ENCODE assay signal across 10 mouse cellular contexts in the genomic region with DNA sequence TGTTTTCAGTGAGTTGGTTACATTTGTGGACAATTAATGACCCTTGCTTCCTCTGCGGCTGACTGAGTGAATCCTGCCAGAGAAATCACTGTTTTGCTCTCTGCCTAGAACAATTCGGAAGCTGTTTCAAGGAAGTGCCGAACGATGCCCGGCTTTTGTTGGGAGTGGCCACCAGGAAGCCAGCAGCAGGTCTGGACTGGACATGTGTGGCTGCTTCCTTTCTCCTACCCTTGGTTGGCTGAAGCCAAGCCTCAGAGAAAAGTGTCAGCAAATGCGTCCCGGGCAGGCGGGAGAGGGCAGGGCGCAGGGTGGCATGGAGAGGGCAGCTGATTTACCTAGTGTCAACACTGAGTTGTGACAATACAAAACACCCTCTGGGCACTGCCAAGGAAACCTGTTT. TPM values are rescaled to one million over a fixed set of nuclear protein-coding genes. Genes with fewer than 3 reads are reported as not detected.
DNase-seq lines count a peak whose midpoint lies in the region; ATAC-seq lines count a peak whose summit lies in the region.
"Had no signal": no experiment of that assay in that cellular context is flagged by ENCODE, and none has a peak within 500 bp of the region (broad histone marks: within the 10 kb centered on the region; RNA-seq: fewer than 3 reads in every experiment).

No protein-coding gene starts in this region.

- H3K4me2 ChIP-seq in lung, embryonic 15.5 days, result no peak overlapping the region
- no peak overlapping the region for H3K4me2 ChIP-seq in neural tube, embryonic 15.5 days
- H3K4me2 ChIP-seq: embryonic facial prominence, embryonic 13.5 days had no signal

- 53% methylated on average over 9 of the region's 9 CpGs for WGBS in lung, embryonic 15.5 days
- WGBS in neural tube, embryonic 15.5 days, result 82% methylated on average over 9 of the region's 9 CpGs

- no peaks in the 10 kb centered on the region for H3K36me3 ChIP-seq in lung, embryonic 15.5 days
- no peaks in the 10 kb centered on the region for H3K36me3 ChIP-seq in neural tube, embryonic 15.5 days
- H3K36me3 ChIP-seq: embryonic facial prominence, embryonic 13.5 days had no signal

- ATAC-seq in lung, embryonic 15.5 days (ENCODE audit: borderline replicate concordance, extremely low read depth, low FRiP score, low TSS enrichment), result 0 out of 2 replicates have a peak, but pooled peaks have one; percentile 23
- no peak for ATAC-seq in inflammation-experienced regulatory T-cells, adult 6 months
- ATAC-seq in neural tube, embryonic 15.5 days (ENCODE audit: low FRiP score), result no peak

- H3K9me3 ChIP-seq in lung, embryonic 15.5 days, result no peaks in the 10 kb centered on the region
- no peaks in the 10 kb centered on the region for H3K9me3 ChIP-seq in neural tube, embryonic 15.5 days (replicated peaks)
- H3K9me3 ChIP-seq: embryonic facial prominence, embryonic 13.5 days had no signal

- peak; percentile 54 for DNase-seq in adrenal gland, adult 2 months
- DNase-seq in adrenal gland, postnatal 4 days (ENCODE audit: low spot score in 2 of 2), result no peak
- DNase-seq in heart, adult 18-20 months, result peak; percentile 66 to 81
- DNase-seq in kidney, adult 18-20 months, result peak; percentile 67
- no peak for DNase-seq in thymus, postnatal 4 days
- DNase-seq: gastrocnemius, postnatal 36 days had no signal

- no peak overlapping the region for H3K9ac ChIP-seq in lung, embryonic 15.5 days
- H3K9ac ChIP-seq in neural tube, embryonic 15.5 days (replicated peaks), result no peak overlapping the region
- H3K9ac ChIP-seq: embryonic facial prominence, embryonic 13.5 days had no signal

- H3K27me3 ChIP-seq in lung, embryonic 15.5 days, result peaks cover 27% of the 10 kb centered on the region
- H3K27me3 ChIP-seq in neural tube, embryonic 15.5 days (replicated peaks), result peaks cover 39% of the 10 kb centered on the region

- H3K4me1 ChIP-seq in lung, embryonic 15.5 days, result peaks cover 41% of the 10 kb centered on the region
- H3K4me1 ChIP-seq in neural tube, embryonic 15.5 days, result peaks cover 15% of the 10 kb centered on the region

- peak overlapping the region; percentile 80 for H3K27ac ChIP-seq in lung, embryonic 15.5 days
- H3K27ac ChIP-seq in neural tube, embryonic 15.5 days (replicated peaks), result no peak overlapping the region
- H3K27ac ChIP-seq: embryonic facial prominence, embryonic 13.5 days had no signal

- no peak overlapping the region for H3K4me3 ChIP-seq in lung, embryonic 15.5 days
- no peak overlapping the region for H3K4me3 ChIP-seq in neural tube, embryonic 15.5 days (replicated peaks)
- H3K4me3 ChIP-seq: embryonic facial prominence, embryonic 13.5 days had no signal

RNA-seq across cellular contexts. Expression of a gene that starts 3.6 kb away (rescaled TPM):
- total RNA-seq in adrenal gland, adult 2 months (2021), result 1 to 10 TPM; 3.2 to 7.3 TPM
- polyA plus RNA-seq in adrenal gland, adult 2 months (2012; rRNA removed), result 9.1 and 11.4 TPM in 2 replicates
- total RNA-seq in adrenal gland, postnatal 4 days (2021), result 1 to 10 TPM; 8.2 to 9.1 TPM
- 1 to 10 TPM; 5.7 to 6.5 TPM for total RNA-seq in heart, adult 18-20 months (2021)
- polyA plus RNA-seq in lung, embryonic 15.5 days (2015; fragmentation: Nextera tagmentation; extraction: Ambion mirVana), result 15.2 and 16.1 TPM in 2 replicates
- 1 to 10 TPM; 2.7 to 3.6 (median 3.4) TPM for polyA plus RNA-seq in inflammation-experienced regulatory T-cells, adult 6 months (2017; shearing (Covaris generic))
- 0.75 and 1.2 TPM in 2 replicates for polyA plus RNA-seq in neural tube, embryonic 15.5 days (2015; fragmentation: Nextera tagmentation; extraction: Ambion mirVana)

RNA-seq across cellular contexts. Expression of a gene that starts 19.5 kb away (rescaled TPM):
- total RNA-seq in adrenal gland, adult 2 months (2021), result 10 to 100 TPM in 1 of 2 experiments, 1 to 10 TPM in 1; 7.4 to 13.6 TPM
- 4.5 and 4.7 TPM in 2 replicates for polyA plus RNA-seq in adrenal gland, adult 2 months (2012; rRNA removed)
- total RNA-seq in adrenal gland, postnatal 4 days (2021), result 10 to 100 TPM in 1 of 2 experiments, 1 to 10 TPM in 1; 9.8 to 11.3 TPM
- 10 to 100 TPM; 60.1 TPM for total RNA-seq in heart, adult 18-20 months (2021)
- 21.0 and 23.1 TPM in 2 replicates for polyA plus RNA-seq in lung, embryonic 15.5 days (2015; fragmentation: Nextera tagmentation; extraction: Ambion mirVana)
- 10 to 100 TPM in 1 of 3 experiments, 1 to 10 TPM in 2; 6.8 to 11.7 (median 9.6) TPM for polyA plus RNA-seq in inflammation-experienced regulatory T-cells, adult 6 months (2017; shearing (Covaris generic))
- 95.7 and 112 TPM in 2 replicates for polyA plus RNA-seq in neural tube, embryonic 15.5 days (2015; fragmentation: Nextera tagmentation; extraction: Ambion mirVana)

RNA-seq across cellular contexts. Expression of a gene that starts 33.2 kb away (rescaled TPM):
- total RNA-seq in adrenal gland, adult 2 months (2021), result 100 to 1,000 TPM; 298 to 606 TPM
- 1,564 and 1,830 TPM in 2 replicates for polyA plus RNA-seq in adrenal gland, adult 2 months (2012; rRNA removed)
- 100 to 1,000 TPM; 168 to 169 TPM for total RNA-seq in adrenal gland, postnatal 4 days (2021)
- 10 to 100 TPM; 66.2 to 75.9 TPM for total RNA-seq in heart, adult 18-20 months (2021)
- 99.8 and 105 TPM in 2 replicates for polyA plus RNA-seq in lung, embryonic 15.5 days (2015; fragmentation: Nextera tagmentation; extraction: Ambion mirVana)
- 100 to 1,000 TPM; 311 to 463 (median 342) TPM for polyA plus RNA-seq in inflammation-experienced regulatory T-cells, adult 6 months (2017; shearing (Covaris generic))
- 9.6 and 30.0 TPM in 2 replicates for polyA plus RNA-seq in neural tube, embryonic 15.5 days (2015; fragmentation: Nextera tagmentation; extraction: Ambion mirVana)

RNA-seq across cellular contexts. Expression of a gene that starts 33.4 kb away (rescaled TPM):
- 10 to 100 TPM; 26.2 to 45.8 TPM for total RNA-seq in adrenal gland, adult 2 months (2021)
- polyA plus RNA-seq in adrenal gland, adult 2 months (2012; rRNA removed), result 86.0 and 113 TPM in 2 replicates
- total RNA-seq in adrenal gland, postnatal 4 days (2021), result 10 to 100 TPM; 38.1 to 43.3 TPM
- 10 to 100 TPM; 45.0 to 47.3 TPM for total RNA-seq in heart, adult 18-20 months (2021)
- polyA plus RNA-seq in lung, embryonic 15.5 days (2015; fragmentation: Nextera tagmentation; extraction: Ambion mirVana), result 34.3 and 34.7 TPM in 2 replicates
- 1 to 10 TPM; 3.0 to 5.2 (median 4.1) TPM for polyA plus RNA-seq in inflammation-experienced regulatory T-cells, adult 6 months (2017; shearing (Covaris generic))
- 31.4 and 36.6 TPM in 2 replicates for polyA plus RNA-seq in neural tube, embryonic 15.5 days (2015; fragmentation: Nextera tagmentation; extraction: Ambion mirVana)

Comparison
In these comparisons a context has a peak if more than half of its experiments do, and no peak if none do; other contexts are left out.
1. DNase-seq: peak in adrenal gland, adult 2 months (single experiment), heart, adult 18-20 months (2 of 2) and kidney, adult 18-20 months (single experiment); none in adrenal gland, postnatal 4 days (0 of 2) and thymus, postnatal 4 days (single experiment).